Mouse (Mus musculus): ENCODE measurements around the gene Pip5k1b. TPM values are rescaled to one million over a fixed set of nuclear protein-coding genes. Genes with fewer than 3 reads are reported as not detected.

The Pip5k1b gene
- polyA plus RNA-seq, 1 experiment from 2014 or later, result 1.3 TPM

DNA sequence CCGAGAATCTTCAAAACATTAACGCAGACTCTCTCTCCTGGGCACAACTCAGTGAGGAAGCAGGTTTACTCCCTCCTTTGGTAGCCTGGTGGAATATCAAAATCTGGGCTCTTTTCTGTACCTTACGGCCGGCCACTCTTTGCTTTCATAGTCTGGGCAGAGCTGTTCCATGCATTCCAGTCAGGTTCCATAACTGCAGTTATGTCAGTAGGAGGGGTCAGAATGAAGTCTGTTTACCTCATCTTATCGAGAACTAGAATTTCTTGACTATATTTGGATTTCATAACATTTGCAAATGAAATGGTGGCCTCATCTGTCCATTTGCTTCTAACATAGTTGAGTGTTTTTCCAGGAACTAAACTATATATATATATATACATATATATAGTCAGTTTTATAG lies 55.2 kb downstream of the Pip5k1b start:
- Histone ChIP-seq H3K4me2 (ENCODE audit: low read depth) (no peak overlapping the region), H3K9me3 (ENCODE audit: control insufficient read depth, low read length) (no peaks in the 10 kb centered on the region), H3K4me1 (ENCODE audit: control insufficient read depth, insufficient read depth, low read length) (no peaks in the 10 kb centered on the region), H3K27ac (ENCODE audit: low read depth, low read length) (no peak overlapping the region), H3K4me3 (ENCODE audit: low read depth, low read length) (no peak overlapping the region), H3K27me3 (ENCODE audit: control insufficient read depth, insufficient read depth, low read length) (no peaks in the 10 kb centered on the region), H3K36me3 (ENCODE audit: control insufficient read depth, insufficient read depth, low read length) (no peaks in the 10 kb centered on the region), H3K9ac (ENCODE audit: low read length) (no peak overlapping the region)
- no peak for DNase-seq (ENCODE audit: low spot score)
- WGBS, result 90% methylated on average over 5 of the region's 5 CpGs
- ATAC-seq (ENCODE audit: insufficient read depth, low FRiP score, low TSS enrichment), result no peak

DNA sequence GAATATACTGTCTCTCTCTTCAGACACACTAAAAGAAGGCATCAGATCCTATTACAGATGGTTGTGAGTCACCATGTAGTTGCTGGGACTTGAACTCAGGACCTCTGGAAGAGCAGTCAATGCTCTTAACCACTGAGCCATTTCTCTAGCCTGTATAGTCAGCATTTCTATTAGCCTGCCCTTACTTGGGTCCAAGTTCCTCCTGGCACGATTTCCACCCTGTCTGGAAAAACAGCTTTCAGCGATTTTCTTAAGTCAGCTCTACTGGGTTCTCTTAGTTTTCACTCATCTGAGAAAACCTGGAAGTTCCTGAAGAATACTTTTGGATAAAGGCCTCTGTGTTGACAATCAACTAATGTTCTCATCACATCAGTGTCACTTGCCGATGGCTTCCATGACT lies 56.4 kb downstream of the Pip5k1b start:
- Histone ChIP-seq H3K27ac (ENCODE audit: low read depth, low read length) (no peak overlapping the region), H3K4me3 (ENCODE audit: low read depth, low read length) (no peak overlapping the region), H3K36me3 (ENCODE audit: control insufficient read depth, insufficient read depth, low read length) (no peaks in the 10 kb centered on the region), H3K4me2 (ENCODE audit: low read depth) (no peak overlapping the region), H3K27me3 (ENCODE audit: control insufficient read depth, insufficient read depth, low read length) (no peaks in the 10 kb centered on the region), H3K9me3 (ENCODE audit: control insufficient read depth, low read length) (no peaks in the 10 kb centered on the region), H3K9ac (ENCODE audit: low read length) (no peak overlapping the region), H3K4me1 (ENCODE audit: control insufficient read depth, insufficient read depth, low read length) (no peaks in the 10 kb centered on the region)
- ATAC-seq (ENCODE audit: insufficient read depth, low FRiP score, low TSS enrichment) (no peak), DNase-seq (ENCODE audit: low spot score) (no peak)
- WGBS, result 90% methylated on average over 3 of the region's 3 CpGs

DNA sequence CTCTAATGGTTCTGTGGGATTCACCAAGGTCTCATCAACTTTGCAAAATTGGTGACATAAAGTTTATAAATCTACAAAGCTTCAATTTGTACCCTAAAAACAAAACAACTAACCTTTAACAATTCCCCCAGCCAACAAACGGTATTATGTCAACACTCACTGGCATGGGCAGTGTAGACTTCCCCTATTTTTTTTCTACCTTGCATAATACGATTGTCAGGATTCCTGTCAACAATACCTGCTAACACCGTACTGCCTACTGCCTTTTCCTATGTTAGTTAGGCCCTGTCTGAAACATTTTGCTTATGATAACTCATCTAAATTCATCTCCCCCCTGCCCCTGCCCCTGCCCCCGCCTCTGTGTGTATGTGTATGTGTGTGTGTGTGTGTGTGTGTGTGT lies 61.8 kb downstream of the Pip5k1b start:
- 94% methylated on average over 4 of the region's 4 CpGs for WGBS
- Histone ChIP-seq H3K9me3 (ENCODE audit: control insufficient read depth, low read length) (no peaks in the 10 kb centered on the region), H3K4me2 (ENCODE audit: low read depth) (no peak overlapping the region), H3K4me1 (ENCODE audit: control insufficient read depth, insufficient read depth, low read length) (no peaks in the 10 kb centered on the region), H3K27ac (ENCODE audit: low read depth, low read length) (no peak overlapping the region), H3K27me3 (ENCODE audit: control insufficient read depth, insufficient read depth, low read length) (no peaks in the 10 kb centered on the region), H3K9ac (ENCODE audit: low read length) (no peak overlapping the region), H3K4me3 (ENCODE audit: low read depth, low read length) (no peak overlapping the region), H3K36me3 (ENCODE audit: control insufficient read depth, insufficient read depth, low read length) (no peaks in the 10 kb centered on the region)
- ATAC-seq (ENCODE audit: insufficient read depth, low FRiP score, low TSS enrichment), result no peak
- DNase-seq (ENCODE audit: low spot score), result no peak

DNA sequence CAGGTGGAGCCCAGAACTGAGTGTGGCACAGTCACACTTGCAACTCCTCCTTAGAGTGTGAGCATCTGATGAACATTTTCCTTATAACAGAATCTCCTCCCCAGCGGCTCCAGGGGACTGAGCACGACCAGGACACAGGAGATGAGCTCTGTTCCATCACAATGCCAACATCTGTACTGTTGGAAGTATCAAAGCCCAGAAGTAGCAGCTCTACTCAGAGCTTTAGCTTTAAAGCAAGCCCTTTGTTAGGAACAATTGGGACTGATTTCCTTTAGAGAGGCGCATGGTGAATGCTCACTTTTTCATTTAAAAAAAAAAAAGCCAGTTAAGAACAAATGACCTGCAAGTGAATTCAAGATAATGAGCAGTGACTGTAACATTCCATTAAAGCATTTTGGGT lies 63.8 kb downstream of the Pip5k1b start:
- no peak overlapping the region for H3K4me3 ChIP-seq (ENCODE audit: low read depth, low read length)
- 32% methylated on average over 3 of the region's 3 CpGs for WGBS
- H3K27ac ChIP-seq (ENCODE audit: low read depth, low read length), result no peak overlapping the region
- H3K9ac ChIP-seq (ENCODE audit: low read length), result no peak overlapping the region
- no peaks in the 10 kb centered on the region for H3K27me3 ChIP-seq (ENCODE audit: control insufficient read depth, insufficient read depth, low read length)
- no peak for DNase-seq (ENCODE audit: low spot score)
- H3K36me3 ChIP-seq (ENCODE audit: control insufficient read depth, insufficient read depth, low read length), result no peaks in the 10 kb centered on the region
- no peaks in the 10 kb centered on the region for H3K4me1 ChIP-seq (ENCODE audit: control insufficient read depth, insufficient read depth, low read length)
- H3K4me2 ChIP-seq (ENCODE audit: low read depth), result no peak overlapping the region
- no peak for ATAC-seq (ENCODE audit: insufficient read depth, low FRiP score, low TSS enrichment)
- H3K9me3 ChIP-seq (ENCODE audit: control insufficient read depth, low read length), result no peaks in the 10 kb centered on the region

DNA sequence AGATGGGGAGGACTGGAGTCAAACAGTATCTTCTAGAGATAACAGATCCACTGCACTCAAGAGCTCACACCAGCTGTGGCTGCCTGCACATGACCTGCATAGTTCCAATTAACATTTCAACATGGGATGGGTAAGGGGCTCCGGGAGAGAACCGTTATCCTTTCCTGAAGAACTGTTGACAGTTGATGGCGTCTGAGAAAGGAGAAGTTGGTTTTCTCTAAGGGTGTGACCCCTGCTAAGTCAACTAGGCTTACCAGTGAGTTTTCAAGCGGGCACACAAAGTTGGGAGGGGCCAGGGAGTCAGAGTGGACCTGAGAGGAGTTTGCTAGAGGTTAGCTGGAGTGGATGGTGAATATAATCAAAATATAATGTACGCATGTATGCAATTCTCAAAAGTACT lies 65.4 kb downstream of the Pip5k1b start:
- Histone ChIP-seq H3K36me3 (ENCODE audit: control insufficient read depth, insufficient read depth, low read length) (no peaks in the 10 kb centered on the region), H3K9ac (ENCODE audit: low read length) (no peak overlapping the region), H3K4me2 (ENCODE audit: low read depth) (no peak overlapping the region), H3K27ac (ENCODE audit: low read depth, low read length) (no peak overlapping the region), H3K9me3 (ENCODE audit: control insufficient read depth, low read length) (no peaks in the 10 kb centered on the region), H3K4me1 (ENCODE audit: control insufficient read depth, insufficient read depth, low read length) (no peaks in the 10 kb centered on the region), H3K27me3 (ENCODE audit: control insufficient read depth, insufficient read depth, low read length) (no peaks in the 10 kb centered on the region), H3K4me3 (ENCODE audit: low read depth, low read length) (no peak overlapping the region)
- WGBS, result 79% methylated on average over 5 of the region's 5 CpGs
- ATAC-seq (ENCODE audit: insufficient read depth, low FRiP score, low TSS enrichment) (no peak), DNase-seq (ENCODE audit: low spot score) (no peak)

DNA sequence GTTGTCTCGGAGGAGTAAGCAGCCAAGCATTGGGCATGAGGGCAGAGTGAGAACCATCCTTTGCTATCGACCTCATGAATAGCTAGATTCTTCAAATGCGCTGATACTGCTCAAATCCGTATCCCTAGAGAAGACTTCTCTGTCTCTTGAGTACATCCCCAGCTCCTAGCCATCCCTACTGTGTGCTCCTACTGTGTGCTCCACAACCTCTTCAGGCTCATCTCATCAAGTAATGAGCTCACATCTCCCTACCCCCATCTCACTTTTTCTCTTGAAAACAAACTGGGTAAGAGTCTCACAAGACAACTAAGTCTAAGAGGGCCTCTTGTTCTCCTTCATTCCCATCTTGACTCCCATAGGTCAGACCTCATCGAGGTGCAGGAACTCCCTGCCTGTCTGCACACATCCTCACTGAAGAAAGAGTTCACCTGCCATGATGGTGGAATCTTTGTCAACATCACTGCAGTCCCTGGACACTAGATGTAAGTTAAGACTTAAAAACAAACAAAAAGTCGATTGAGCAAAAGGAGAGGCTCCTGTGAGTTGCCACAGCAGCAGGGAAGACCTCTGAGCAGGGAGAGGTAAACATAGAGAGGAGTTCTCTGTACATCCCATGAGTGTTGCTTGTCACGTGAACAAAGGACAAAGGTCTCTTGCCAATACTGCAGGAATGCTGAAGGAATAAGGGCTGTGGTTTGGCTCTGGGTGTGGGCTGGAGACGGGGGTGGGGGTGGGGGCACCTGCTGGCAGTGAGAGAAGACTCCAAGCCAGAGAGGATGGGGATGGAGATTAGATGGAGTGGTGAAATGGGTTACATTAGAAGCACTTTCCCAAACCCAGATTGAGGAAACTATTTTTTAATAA lies 69.0 kb downstream of the Pip5k1b start:
- no peak for DNase-seq (ENCODE audit: low spot score)
- WGBS, result 81% methylated on average over 8 of the region's 8 CpGs
- H3K4me2 ChIP-seq (ENCODE audit: low read depth), result no peak overlapping the region
- ATAC-seq (ENCODE audit: insufficient read depth, low FRiP score, low TSS enrichment), result no peak
- H3K27me3 ChIP-seq (ENCODE audit: control insufficient read depth, insufficient read depth, low read length), result no peaks in the 10 kb centered on the region
- no peaks in the 10 kb centered on the region for H3K4me1 ChIP-seq (ENCODE audit: control insufficient read depth, insufficient read depth, low read length)
- no peak overlapping the region for H3K4me3 ChIP-seq (ENCODE audit: low read depth, low read length)
- H3K27ac ChIP-seq (ENCODE audit: low read depth, low read length), result no peak overlapping the region
- H3K9me3 ChIP-seq (ENCODE audit: control insufficient read depth, low read length), result no peaks in the 10 kb centered on the region
- no peak overlapping the region for H3K9ac ChIP-seq (ENCODE audit: low read length)
- H3K36me3 ChIP-seq (ENCODE audit: control insufficient read depth, insufficient read depth, low read length), result no peaks in the 10 kb centered on the region

DNA sequence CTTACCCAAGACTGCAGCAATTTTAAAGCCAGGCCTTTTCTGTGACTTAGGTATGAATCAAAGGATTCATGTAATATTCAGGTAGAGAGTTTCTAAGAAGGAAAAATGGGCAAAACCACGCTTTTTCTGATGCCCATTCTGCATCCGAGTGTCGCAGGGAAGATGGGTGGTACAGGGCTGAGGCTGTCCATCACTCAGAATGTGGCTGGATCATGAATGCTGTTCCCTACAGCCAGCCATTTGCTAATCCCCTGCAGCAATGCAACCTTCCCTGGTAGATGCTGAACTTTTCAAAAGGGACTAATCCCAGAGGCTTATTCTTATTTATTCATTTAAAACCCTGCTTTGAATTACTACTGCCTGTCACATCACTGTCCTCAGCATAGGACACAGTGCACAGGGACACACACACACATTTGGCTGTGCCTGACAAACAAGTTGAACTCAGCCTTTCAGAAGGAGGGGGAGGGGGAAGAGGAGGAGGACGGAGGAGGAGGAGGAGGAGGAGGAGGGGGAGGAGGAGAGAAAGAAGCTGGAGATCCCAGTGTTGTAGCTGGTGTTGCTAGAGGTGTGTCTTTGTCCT lies 71.0 kb downstream of the Pip5k1b start:
- Histone ChIP-seq H3K9me3 (ENCODE audit: control insufficient read depth, low read length) (no peaks in the 10 kb centered on the region), H3K4me1 (ENCODE audit: control insufficient read depth, insufficient read depth, low read length) (no peaks in the 10 kb centered on the region), H3K27me3 (ENCODE audit: control insufficient read depth, insufficient read depth, low read length) (no peaks in the 10 kb centered on the region), H3K4me2 (ENCODE audit: low read depth) (no peak overlapping the region), H3K9ac (ENCODE audit: low read length) (no peak overlapping the region), H3K36me3 (ENCODE audit: control insufficient read depth, insufficient read depth, low read length) (no peaks in the 10 kb centered on the region), H3K27ac (ENCODE audit: low read depth, low read length) (no peak overlapping the region), H3K4me3 (ENCODE audit: low read depth, low read length) (no peak overlapping the region)
- ATAC-seq (ENCODE audit: insufficient read depth, low FRiP score, low TSS enrichment) (no peak), DNase-seq (ENCODE audit: low spot score) (no peak)
- 78% methylated on average over 3 of the region's 4 CpGs for whole genome bisulfite sequencing

DNA sequence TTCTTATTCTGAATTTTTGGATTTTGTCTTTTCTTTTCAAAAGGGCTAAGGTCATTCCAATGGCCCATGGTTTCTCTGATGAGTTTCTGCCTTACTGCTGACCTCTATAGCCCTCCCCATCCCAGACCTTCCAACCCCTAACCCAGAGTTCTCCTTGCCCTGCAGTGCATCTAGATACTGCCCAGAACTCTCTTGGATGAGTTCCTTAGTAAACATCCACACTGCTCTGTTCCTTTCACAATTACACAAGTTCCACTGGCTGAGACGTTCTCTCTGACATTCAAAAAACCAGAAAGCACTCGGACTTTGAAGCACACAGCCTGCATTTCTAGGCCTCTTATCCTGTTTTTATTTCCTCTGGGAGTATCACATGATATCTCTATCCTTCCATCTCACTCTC lies 74.8 kb downstream of the Pip5k1b start:
- no peak overlapping the region for H3K4me3 ChIP-seq (ENCODE audit: low read depth, low read length)
- 75% methylated on average over 2 of the region's 2 CpGs for WGBS
- no peak overlapping the region for H3K27ac ChIP-seq (ENCODE audit: low read depth, low read length)
- no peaks in the 10 kb centered on the region for H3K36me3 ChIP-seq (ENCODE audit: control insufficient read depth, insufficient read depth, low read length)
- H3K4me2 ChIP-seq (ENCODE audit: low read depth), result no peak overlapping the region
- H3K4me1 ChIP-seq (ENCODE audit: control insufficient read depth, insufficient read depth, low read length), result 0 out of 2 replicates have a peak, but pooled peaks cover 2% of the 10 kb centered on the region
- H3K9ac ChIP-seq (ENCODE audit: low read length), result no peak overlapping the region
- ATAC-seq (ENCODE audit: insufficient read depth, low FRiP score, low TSS enrichment), result no peak
- DNase-seq (ENCODE audit: low spot score), result no peak
- no peaks in the 10 kb centered on the region for H3K27me3 ChIP-seq (ENCODE audit: control insufficient read depth, insufficient read depth, low read length)
- H3K9me3 ChIP-seq (ENCODE audit: control insufficient read depth, low read length), result no peaks in the 10 kb centered on the region

Measured in neural tube, embryonic 11.5 days (tissue).